Mouse (Mus musculus) left cerebral cortex, postnatal 14 days (tissue): ENCODE results near the gene Tspear. TPM values are rescaled to one million over a fixed set of nuclear protein-coding genes. Genes with fewer than 3 reads are reported as not detected.
"Not testable (repeated sequence)": the region's sequence is repeated elsewhere in the genome, so short reads cannot be mapped to it uniquely, and the experiment has no call there.

ENCODE experiments used
- DNase-seq, 2 experiments: peaks; one replicate each; pipeline ENCODE4 v3.0.0; 2021 to 2022; ENCODE audit warnings: low spot score in 2 of 2, mixed read lengths in 1 of 2
- intact Hi-C: fragments of 180-260 bp; cut with DNase I; formaldehyde crosslinking; loops from one replicate; pipeline ENCODE4 v1.15.1; 2025
- total RNA-seq, 2 experiments: library from RNA; stranded (reverse); gene quantifications; 2 replicates each; pipeline ENCODE4 v1.2.3; 2021

Gene Tspear
- total RNA-seq, 2 experiments from 2014 or later = 0.15 TPM; not detected in 1

DNA sequence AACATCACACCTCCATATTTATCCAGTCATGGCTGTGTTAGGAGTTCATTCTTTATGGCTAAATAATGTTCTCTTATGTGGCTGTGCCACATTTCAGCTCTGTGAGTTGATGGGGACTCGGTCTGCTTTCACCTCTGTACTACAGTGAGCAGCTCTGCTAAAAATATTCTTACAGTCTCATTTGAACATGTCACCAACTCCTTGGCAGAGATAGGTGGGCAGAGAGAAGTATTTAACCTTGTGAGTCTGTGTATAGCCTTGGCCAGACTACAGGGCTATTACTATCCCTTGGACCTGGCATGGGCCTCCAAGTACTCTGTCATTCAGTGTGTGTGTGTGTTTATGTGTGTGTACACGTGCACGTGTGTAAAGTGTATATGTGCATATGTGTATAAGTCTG is 85.8 kb downstream of the Tspear start:
- DNase-seq, intact Hi-C loops: not testable (repeated sequence)

DNA sequence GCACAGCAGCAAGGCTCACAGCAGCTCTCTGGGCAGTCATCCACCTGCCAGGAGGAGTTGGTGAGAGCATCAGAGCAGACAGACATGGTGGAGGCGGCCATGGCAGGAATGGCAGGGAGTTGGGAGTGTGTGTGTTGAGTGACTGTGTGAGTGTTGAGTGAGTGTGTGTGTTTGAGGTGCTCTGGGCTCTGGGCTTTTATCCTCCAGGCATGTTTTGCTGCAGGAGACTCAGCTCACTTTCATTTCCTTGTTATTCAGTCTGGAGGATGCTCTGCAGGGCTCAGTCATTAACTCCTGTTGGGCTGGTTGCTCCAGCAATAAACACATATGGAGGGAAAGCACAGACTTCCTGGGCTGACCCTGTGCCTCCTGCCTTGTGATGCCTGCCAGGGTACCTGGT is 90.5 kb downstream of the Tspear start, which contains the start of gene Gm7138:
Gm7138 (minus strand) TSS at position 101 of the 400 bp plus-strand sequence.
- not testable (repeated sequence) for DNase-seq

GRCm38 (mm10) chr10:77782442-77782841 is 96.1 kb downstream of the Tspear start, which contains the start of gene Gm3250:
Gm3250 (minus strand) TSS chr10:77782542.
- intact Hi-C loops, DNase-seq: not testable (repeated sequence)

More for the DNA sequence above, 90.5 kb downstream of the Tspear start, which contains the start of gene Gm7138:
- intact Hi-C loops = not testable (repeated sequence)

GRCm38 (mm10) chr10:77783396-77783795 is 97.0 kb downstream of the Tspear start:
- intact Hi-C loops, DNase-seq: not testable (repeated sequence)

DNA sequence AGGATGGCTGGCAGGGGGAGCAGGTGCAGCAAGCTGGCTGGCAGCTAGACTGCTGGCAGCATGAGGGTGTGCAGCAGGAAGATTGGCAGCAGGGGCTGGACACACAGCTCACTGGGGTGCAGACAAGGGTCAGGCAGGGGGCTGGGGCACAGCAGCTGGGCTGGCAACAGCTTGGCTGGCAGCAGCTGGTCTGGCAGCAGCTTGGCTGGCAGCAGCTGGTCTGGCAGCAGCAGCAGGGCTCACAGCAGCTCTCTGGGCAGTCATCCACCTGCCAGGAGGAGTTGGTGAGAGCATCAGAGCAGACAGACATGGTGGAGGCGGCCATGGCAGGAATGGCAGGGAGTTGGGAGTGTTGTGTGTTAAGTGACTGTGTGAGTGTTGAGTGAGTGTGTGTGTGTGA is 101.5 kb downstream of the Tspear start, which contains the start of gene Gm7137:
Gm7137 (minus strand) TSS at position 325 of the 400 bp plus-strand sequence.
- intact Hi-C loops, DNase-seq: not testable (repeated sequence)

- DNase-seq = no peak
- intact Hi-C loops = no loop called here
These were observed 102.3 kb downstream of the Tspear start for GRCm38 (mm10) chr10:77788621-77789020.

DNA sequence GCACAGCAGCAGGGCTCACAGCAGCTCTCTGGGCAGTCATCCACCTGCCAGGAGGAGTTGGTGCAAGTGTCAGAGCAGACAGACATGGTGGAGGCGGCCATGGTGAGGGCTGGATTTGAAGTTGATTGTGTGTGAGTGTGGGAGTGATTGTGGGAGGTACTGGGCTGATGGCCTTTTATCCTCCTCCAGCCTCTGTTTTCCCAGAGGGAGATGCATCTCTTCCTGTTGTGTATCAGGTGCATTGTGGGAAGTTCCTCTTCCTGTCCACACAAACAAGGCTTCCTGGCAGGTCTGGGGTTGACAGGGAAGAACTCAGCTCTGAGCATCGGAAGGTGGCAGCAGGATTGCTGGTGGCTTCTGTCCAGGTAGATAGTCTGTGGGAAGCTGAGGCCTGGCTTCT is 108.6 kb downstream of the Tspear start, which contains the start of gene Gm9639:
Gm9639 (minus strand) TSS at position 101 of the 400 bp plus-strand sequence.
- intact Hi-C loops = no loop called here
- no peak for DNase-seq

DNA sequence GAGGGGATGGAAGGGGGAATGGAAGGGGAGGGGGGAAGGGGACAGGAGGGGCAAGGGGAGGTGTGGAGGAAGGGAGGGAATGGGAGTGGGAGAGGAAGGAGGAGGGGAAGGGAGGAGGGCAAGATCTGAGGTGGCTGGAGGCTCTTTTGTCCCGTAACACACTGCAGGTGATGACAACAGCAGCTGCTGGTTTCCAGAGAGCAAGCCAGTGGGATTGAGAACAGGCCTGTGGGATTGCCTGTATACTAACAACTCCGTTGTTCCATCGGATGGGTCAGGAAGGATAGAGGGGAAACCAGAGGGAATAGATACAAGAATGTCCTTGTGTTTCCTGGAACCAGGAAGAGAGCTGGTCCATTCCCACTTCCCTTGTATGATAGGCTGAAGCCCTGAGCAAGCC is 111.3 kb downstream of the Tspear start:
- DNase-seq = no peak
- intact Hi-C loops = no loop called here

DNA sequence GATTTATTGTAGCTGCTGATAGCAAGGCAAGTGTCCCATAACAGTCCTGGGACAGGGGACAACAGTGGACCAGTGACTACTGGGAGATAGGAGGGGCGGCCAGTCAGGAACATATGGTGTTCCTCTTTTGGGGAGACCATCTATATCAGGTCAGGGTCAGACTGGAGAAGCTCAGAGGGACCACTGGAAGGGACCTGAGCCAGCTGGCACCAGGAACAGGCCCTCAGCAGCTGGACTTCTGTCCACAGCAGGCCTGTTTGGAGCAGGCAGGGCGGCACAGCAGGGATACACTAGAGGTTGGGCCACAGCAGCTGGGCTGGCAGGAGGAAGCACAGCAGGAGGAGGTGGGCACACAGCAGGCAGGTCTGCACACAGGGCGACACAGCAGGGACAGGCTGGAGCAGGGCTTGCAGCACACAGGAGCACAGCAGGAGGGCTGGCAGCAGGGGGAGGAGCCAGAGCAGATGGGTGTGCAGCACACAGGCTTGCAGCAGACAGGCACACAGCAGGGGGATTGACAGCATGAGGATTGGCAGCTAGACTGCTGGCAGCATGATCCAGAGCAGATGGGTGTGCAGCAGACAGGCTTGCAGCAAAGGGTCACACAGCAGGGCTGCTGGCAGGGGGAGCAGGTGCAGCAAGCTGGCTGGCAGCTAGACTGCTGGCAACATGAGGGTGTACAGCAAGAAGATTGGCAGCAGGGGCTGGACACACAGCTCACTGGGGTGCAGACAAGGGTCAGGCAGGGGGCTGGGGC is 112.0 kb downstream of the Tspear start:
- intact Hi-C loops, DNase-seq: not testable (repeated sequence)

DNA sequence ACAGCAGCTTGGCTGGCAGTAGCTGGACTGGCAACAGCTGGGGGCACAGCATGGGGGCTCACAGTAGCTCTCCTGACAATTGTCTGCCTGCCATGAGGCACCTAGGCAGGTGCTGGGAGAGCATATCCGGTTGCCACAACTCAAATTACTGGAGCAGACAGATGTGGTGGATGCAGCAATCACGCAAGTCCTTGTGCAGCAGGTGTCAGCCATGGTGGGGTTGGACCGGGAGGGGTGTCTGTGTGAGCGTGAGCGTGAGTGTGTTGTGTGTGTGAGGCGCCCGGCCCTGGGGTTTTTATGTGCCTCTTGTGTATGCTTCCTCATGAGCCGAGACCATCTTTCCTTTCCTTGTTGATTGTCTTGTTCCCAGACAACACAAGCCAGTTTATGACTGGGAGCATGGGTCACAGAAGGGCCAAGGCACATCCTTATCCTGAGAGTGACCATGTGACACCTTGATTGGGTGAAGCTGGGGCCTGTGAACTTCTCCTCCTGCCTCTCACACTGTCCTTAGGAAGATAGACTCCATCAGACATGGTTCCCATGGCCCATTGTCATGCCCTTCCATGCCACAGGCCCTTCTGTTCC is 112.6 kb downstream of the Tspear start, which contains the start of gene Gm19668:
Gm19668 (minus strand) TSS at position 213 of the 588 bp plus-strand sequence.
- intact Hi-C loops = no loop called here
- no peak for DNase-seq

- no peak for DNase-seq
- intact Hi-C loops = no loop called here
These were observed 117.7 kb downstream of the Tspear start for GRCm38 (mm10) chr10:77804095-77804494.

DNA sequence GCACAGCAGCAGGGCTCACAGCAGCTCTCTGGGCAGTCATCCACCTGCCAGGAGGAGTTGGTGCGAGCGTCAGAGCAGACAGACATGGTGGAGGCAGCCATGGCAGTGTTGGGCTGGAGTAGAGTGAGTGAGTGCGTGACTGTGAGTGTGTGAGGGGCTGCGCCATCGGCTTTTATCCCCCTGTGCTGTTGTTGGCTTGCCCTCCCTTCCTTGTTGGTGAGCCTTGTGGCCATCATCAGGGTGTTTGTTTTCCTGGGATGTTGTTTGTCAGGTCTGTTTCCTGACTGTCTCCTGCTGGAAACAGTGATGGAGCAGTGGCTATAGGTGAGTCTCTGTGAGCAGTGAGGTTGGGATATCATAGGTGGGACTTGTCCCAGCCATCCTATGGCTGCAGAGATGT is 125.4 kb downstream of the Tspear start, which contains the start of gene Gm9507:
Gm9507 (minus strand) TSS at position 101 of the 400 bp plus-strand sequence.
- DNase-seq = no peak
- intact Hi-C loops = no loop called here

GRCm38 (mm10) chr10:77814382-77814781 is 128.0 kb downstream of the Tspear start, which contains the start of gene Gm2696:
Gm2696 (plus strand) TSS chr10:77814682.
- DNase-seq = no peak
- intact Hi-C loops = no loop called here

DNA sequence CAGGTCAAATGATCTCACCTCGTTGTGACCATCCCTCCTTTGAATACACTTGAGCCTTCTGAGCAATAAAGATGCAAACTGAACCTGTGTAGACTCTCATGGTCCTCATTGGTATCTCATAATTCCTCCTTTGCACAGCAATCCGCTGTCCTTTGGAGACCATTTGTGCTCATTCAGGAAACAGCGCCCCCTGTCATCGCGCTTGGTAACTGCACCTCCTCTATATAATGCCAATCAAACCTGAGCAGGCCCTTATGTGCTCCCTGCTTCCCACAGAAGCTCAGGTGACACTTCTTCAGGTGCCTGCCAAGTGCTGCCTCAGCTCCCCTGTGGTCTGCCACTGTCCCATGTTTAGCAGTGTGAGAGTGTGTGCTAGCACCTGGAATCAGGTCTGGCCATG is 129.1 kb downstream of the Tspear start:
- peak in 1 of 2 experiments; percentile 36 for DNase-seq
- intact Hi-C loops = no loop called here

DNA sequence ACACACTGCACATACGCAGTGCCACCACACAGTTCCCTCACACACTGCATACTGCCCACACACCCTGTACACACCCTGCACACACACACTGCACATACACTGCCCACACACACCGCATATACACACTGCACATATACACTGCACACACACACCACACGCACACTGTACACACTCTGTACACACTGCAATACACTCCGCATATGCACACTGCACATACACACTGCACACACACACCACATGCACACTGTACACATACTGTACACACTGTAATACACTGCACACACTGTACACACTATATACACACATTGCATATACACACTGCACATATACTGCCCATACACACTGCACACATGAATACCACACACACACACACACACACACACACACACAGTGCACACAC is 132.2 kb downstream of the Tspear start:
- no peak for DNase-seq
- intact Hi-C loops = no loop called here

- intact Hi-C loops = no loop called here
- no peak for DNase-seq
These were observed 132.8 kb downstream of the Tspear start for GRCm38 (mm10) chr10:77819203-77819602.

GRCm38 (mm10) chr10:77826951-77827350 is 140.6 kb downstream of the Tspear start, which contains the start of gene Krtap10-4:
Krtap10-4 (minus strand) TSS chr10:77827095.
- no peak for DNase-seq
- intact Hi-C loops = no loop called here

- no peak for DNase-seq
- intact Hi-C loops = no loop called here
These were observed 149.3 kb downstream of the Tspear start, which contains the start of gene Krtap10-10 for GRCm38 (mm10) chr10:77835647-77836046. Krtap10-10 (plus strand) TSS chr10:77835947.

DNA sequence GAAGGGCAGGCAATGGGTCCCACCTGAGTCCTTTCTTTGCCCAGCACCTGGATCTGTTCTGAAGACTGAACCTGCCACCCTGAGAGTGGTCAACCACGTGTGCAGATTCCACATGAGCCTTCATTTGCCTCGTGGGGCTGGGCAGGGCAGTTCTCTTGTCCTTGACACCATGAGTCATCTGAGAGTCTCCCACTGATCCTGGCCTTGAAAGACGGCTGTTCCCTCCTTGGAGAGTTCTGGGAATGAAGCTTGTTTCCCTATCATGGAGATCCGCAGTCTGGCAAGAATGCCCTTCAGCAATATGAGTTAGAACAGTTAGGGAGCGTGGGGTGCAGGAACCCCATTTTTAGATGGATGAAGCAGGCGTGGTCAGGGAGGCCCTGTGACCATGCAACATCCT is 152.6 kb downstream of the Tspear start:
- intact Hi-C loops = no loop called here
- DNase-seq = no peak

DNA sequence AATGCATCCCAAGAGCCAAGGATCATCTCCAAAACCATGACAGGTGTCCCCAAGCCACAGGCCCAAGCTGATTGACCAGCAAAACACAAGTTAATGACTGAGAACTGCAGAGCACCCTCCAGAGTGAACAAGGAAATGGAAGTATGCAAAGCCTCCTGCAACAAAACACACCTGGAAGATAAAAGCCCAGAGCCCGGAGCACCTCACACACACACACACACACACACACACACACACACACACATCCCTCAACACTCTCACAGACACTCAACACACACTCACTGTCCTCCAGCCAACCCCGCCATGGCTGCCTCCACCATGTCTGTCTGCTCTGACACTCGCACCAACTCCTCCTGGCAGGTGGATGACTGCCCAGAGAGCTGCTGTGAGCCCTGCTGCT is 160.1 kb downstream of the Tspear start, which contains the start of gene Gm36176:
Gm36176 (plus strand) TSS at position 301 of the 400 bp plus-strand sequence.
- intact Hi-C loops = no loop called here
- no peak for DNase-seq
